Mouse (Mus musculus) macrophage (primary cell): Measurements from ENCODE around the gene Asb15. TPM values are rescaled to one million over a fixed set of nuclear protein-coding genes. Genes with fewer than 3 reads are reported as not detected.

Experiments used
- polyA plus RNA-seq: library from polyadenylated mRNA; stranded (reverse); fragments of 250-400 nt; gene quantifications from 3 replicates; pipeline ENCODE4 v1.2.4, GENCODE M21; 2018; ENCODE audit warnings: inconsistent platforms

Gene Asb15
- polyA plus RNA-seq, 1 experiment from 2014 or later, result not detected

Other genes with a start within 250 kb of the Asb15 start
- not detected in 3 replicates for gene Iqub, start 13.1 kb upstream of the Asb15 start, polyA plus RNA-seq
- 69.6 to 126 TPM (median 88.2 TPM) in 3 replicates for gene Ndufa5, start 131 bp upstream of the Asb15 start, polyA plus RNA-seq
- gene Lmod2, start 69.6 kb downstream of the Asb15 start, polyA plus RNA-seq, result not detected in 3 replicates
- gene Wasl, start 136.9 kb downstream of the Asb15 start, polyA plus RNA-seq, result 9.3 to 15.8 TPM (median 10.4 TPM) in 3 replicates
- not detected in 3 replicates for gene Hyal6, start 205.1 kb downstream of the Asb15 start, polyA plus RNA-seq
- gene Hyal4, start 220.2 kb downstream of the Asb15 start, polyA plus RNA-seq, result not detected in 3 replicates